Mouse (Mus musculus) G1E (cell line): ENCODE results near the gene Aak1. TPM values are rescaled to one million over a fixed set of nuclear protein-coding genes. Genes with fewer than 3 reads are reported as not detected.

Source experiments
- ATAC-seq: 2 replicates; pipeline ENCODE4 v1.8.0; 2016; ENCODE audit warnings: mild to moderate bottlenecking; ENCODE audit not compliant: insufficient number of reproducible peaks, poor library complexity, low FRiP score, severe bottlenecking; ENCODE audit errors: extremely low read depth
- DNase-seq: peaks from one replicate; pipeline ENCODE4 v3.0.0; 2012; ENCODE audit warnings: low spot score
- H3K27me3 ChIP-seq: 2 replicates; pipeline ENCODE4 v1.6.1; 2012; ENCODE audit warnings: mild to moderate bottlenecking, low read length, inconsistent platforms; ENCODE audit not compliant: insufficient read depth
- H3K36me3 ChIP-seq: replicated peaks from 2 replicates; pipeline ENCODE3; 2012; ENCODE audit warnings: mild to moderate bottlenecking, inconsistent platforms
- H3K4me1 ChIP-seq: 2 replicates; pipeline ENCODE4 v1.6.1; 2012; ENCODE audit warnings: low read depth, low read length, inconsistent platforms, mixed read lengths; ENCODE audit not compliant: insufficient read depth
- H3K4me3 ChIP-seq: 2 replicates; pipeline ENCODE4 v1.5.1; 2012; ENCODE audit warnings: low read depth, mild to moderate bottlenecking, inconsistent platforms, low read length, moderate library complexity, mixed read lengths
- H3K9me3 ChIP-seq: replicated peaks from 2 replicates; pipeline ENCODE4 v1.6.1; 2012; ENCODE audit warnings: inconsistent platforms
- CTCF ChIP-seq: IDR thresholded peaks from 2 replicates; pipeline ENCODE4 v1.5.1; 2012; ENCODE audit warnings: low read depth, low read length, inconsistent platforms, mixed read lengths
- GATA1 ChIP-seq: IDR thresholded peaks from 2 replicates; pipeline ENCODE4 v1.6.1; 2012; ENCODE audit warnings: borderline replicate concordance, low read length, inconsistent platforms, mixed read lengths
- GATA2 ChIP-seq: IDR thresholded peaks from 2 replicates; pipeline ENCODE4 v1.6.1; 2012; ENCODE audit warnings: low read depth, low read length, inconsistent platforms, borderline replicate concordance
- POLR2AphosphoS5 ChIP-seq: IDR thresholded peaks from 2 replicates; pipeline ENCODE4 v1.6.1; 2012; ENCODE audit warnings: low read depth, low read length, inconsistent platforms; ENCODE audit not compliant: insufficient replicate concordance
- TAL1 ChIP-seq: conservative IDR thresholded peaks from 2 replicates; pipeline ENCODE4 v1.6.1; 2012; ENCODE audit warnings: low read depth, low read length, inconsistent platforms, mixed read lengths
- polyA plus RNA-seq: library from polyadenylated mRNA; stranded (reverse); fragments of >175 nt; gene quantifications from 2 replicates; pipeline ENCODE4 v1.2.3, GENCODE M21; 2012
- total RNA-seq, 2 experiments: library from RNA; stranded (forward) in 1 of 2; stranded (reverse) in 1 of 2; fragments of 200-1000 nt in 1 of 2; fragments of >200 nt in 1 of 2; fragmentation: Nextera tagmentation in 1 of 2; gene quantifications; 2 replicates each; pipeline ENCODE4 v1.2.3; 2014 to 2017

The Aak1 gene
- total and polyA plus RNA-seq, 3 experiments, result 14.6 to 181 (median 41.0) TPM

DNA sequence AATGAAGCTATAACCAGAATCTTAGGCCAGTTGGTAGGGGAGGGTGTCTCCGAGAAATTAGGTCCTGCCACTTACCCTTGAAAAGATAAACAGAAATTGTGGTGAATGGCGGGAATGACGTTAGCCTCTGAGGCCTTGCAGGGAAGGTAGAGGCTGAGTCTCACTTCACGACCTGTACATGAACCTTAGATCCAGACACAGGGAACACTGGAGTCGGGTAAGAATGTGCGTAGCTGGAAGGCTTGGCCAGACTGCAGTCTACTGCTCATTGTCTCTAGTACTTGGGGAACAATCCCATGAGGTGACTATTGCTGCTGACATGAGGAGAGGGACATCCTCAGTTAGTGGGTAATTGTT, 129.6 kb downstream of the Aak1 start:
- H3K27me3 ChIP-seq, result no peaks in the 10 kb centered on the region
- DNase-seq, result no peak

DNA sequence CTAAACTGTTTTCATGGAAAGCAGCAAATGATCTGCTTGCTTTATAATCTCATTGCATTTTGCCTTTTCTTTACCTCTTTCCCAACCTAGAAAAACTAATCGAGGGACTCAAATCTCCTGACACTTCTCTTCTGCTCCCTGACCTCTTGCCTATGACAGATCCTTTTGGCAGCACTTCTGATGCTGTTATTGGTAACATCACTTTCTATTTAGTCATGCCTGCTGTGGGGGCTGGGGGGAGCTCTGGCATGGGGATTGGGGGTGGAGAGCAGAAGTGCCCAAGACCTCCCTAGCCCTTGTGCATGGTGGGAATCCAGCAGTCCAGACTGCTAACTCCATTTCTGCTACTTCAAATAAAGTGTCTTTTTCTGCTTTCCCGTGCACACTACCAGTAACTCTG, 131.9 kb downstream of the Aak1 start:
- TF ChIP-seq GATA2 (no peak), GATA1 (no peak)
- H3K36me3 ChIP-seq, result peaks cover 78% of the 10 kb centered on the region
- no peak for ATAC-seq

More for the DNA sequence above, 129.6 kb downstream of the Aak1 start:
- Histone ChIP-seq H3K36me3 (peaks cover 73% of the 10 kb centered on the region), H3K9me3 (no peaks in the 10 kb centered on the region), H3K4me1 (peaks cover 5% of the 10 kb centered on the region), H3K4me3 (no peak overlapping the region)
- TF ChIP-seq GATA2 (no peak), POLR2AphosphoS5 (no peak), CTCF (no peak), GATA1 (no peak), TAL1 (no peak)
- no peak for ATAC-seq

DNA sequence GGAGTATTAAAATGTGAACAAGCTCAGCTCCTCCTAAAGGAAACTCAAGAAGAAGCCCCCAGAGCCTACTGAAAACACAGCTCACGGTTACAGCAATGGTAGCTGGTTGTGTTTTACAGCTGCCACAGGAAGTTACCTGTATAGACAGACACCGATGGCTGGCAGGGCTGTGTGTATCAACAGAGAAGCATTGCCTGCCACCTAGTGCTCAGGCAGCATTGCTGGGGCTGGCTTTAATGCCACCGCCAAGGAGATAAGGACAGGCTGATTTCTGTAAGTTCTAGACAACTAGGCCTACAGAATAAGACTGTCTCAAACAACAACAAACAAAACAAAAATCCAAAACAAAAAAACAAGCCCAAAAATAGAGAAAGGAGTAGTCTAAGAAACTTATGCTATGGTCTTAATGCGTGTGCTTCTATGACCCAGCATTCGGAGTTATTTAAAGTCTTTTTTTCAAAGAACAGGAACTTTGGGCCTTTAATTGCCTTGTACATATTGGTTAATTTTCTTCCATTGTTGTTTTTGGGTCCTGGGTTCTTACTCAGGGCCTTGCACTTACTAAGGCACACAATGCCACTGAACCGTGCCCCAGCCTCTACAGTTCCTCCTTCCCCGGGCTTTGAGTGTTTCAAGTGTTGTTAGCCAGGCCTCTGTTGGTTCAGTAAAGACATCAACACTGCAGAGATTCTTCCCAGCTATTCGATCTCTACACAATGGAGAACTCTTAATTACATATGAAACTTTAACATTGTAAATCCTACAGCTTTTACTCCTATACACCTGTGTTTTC, 136.2 kb downstream of the Aak1 start:
- H3K36me3 ChIP-seq, result peaks cover 81% of the 10 kb centered on the region
- no peaks in the 10 kb centered on the region for H3K4me1 ChIP-seq
- no peak overlapping the region for H3K4me3 ChIP-seq
- no peak for ATAC-seq
- no peak for DNase-seq
- no peaks in the 10 kb centered on the region for H3K27me3 ChIP-seq
- no peak for TF ChIP-seq GATA1
- TF ChIP-seq CTCF, result no peak
- no peak for TF ChIP-seq POLR2AphosphoS5
- TF ChIP-seq GATA2, result no peak
- no peak for TF ChIP-seq TAL1
- H3K9me3 ChIP-seq, result no peaks in the 10 kb centered on the region

More for the DNA sequence above, 131.9 kb downstream of the Aak1 start:
- H3K9me3 ChIP-seq, result no peaks in the 10 kb centered on the region
- H3K4me3 ChIP-seq, result no peak overlapping the region
- no peak for DNase-seq
- H3K4me1 ChIP-seq, result peaks cover 5% of the 10 kb centered on the region
- no peaks in the 10 kb centered on the region for H3K27me3 ChIP-seq

GRCm38 (mm10) chr6:86989576-86989975, 140.3 kb downstream of the Aak1 start:
- no peaks in the 10 kb centered on the region for H3K9me3 ChIP-seq
- no peak for ATAC-seq
- H3K27me3 ChIP-seq, result no peaks in the 10 kb centered on the region
- H3K36me3 ChIP-seq, result peaks cover 75% of the 10 kb centered on the region
- TF ChIP-seq GATA1 (no peak), TAL1 (no peak), POLR2AphosphoS5 (no peak), CTCF (no peak), GATA2 (no peak)
- H3K4me3 ChIP-seq, result no peak overlapping the region
- DNase-seq, result no peak
- H3K4me1 ChIP-seq, result no peaks in the 10 kb centered on the region

- Histone ChIP-seq H3K27me3 (no peaks in the 10 kb centered on the region), H3K4me1 (no peaks in the 10 kb centered on the region), H3K36me3 (peaks cover 77% of the 10 kb centered on the region), H3K4me3 (no peak overlapping the region), H3K9me3 (no peaks in the 10 kb centered on the region)
- no peak for DNase-seq
- TF ChIP-seq GATA1 (no peak), GATA2 (no peak), CTCF (no peak), POLR2AphosphoS5 (no peak), TAL1 (no peak)
- no peak for ATAC-seq
Observed at GRCm38 (mm10) chr6:86991041-86991440, 141.7 kb downstream of the Aak1 start.

DNA sequence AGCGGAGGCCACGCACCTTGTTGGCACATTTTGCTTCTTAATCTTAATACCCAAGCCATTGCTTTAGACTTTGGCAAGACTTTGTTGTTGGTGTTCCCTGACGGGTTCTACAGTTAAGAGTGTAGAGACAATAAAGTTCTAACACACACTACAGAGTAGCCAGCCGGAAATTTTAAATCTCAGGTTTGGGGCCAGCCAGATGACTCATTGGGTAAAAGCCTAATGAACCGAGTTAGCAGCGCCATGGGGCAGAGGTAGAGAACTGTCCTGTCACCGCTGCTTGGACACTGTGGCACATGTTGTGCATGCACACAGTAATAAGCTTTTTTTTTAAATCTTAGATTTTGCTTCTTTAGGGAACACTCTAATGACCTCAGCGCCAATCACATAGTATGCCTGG, 143.0 kb downstream of the Aak1 start:
- no peak for TF ChIP-seq POLR2AphosphoS5
- no peak for TF ChIP-seq CTCF
- no peak for TF ChIP-seq GATA1
- no peak for TF ChIP-seq TAL1
- no peak for TF ChIP-seq GATA2
- DNase-seq (no peak), ATAC-seq (no peak)
- Histone ChIP-seq H3K9me3 (no peaks in the 10 kb centered on the region), H3K4me1 (no peaks in the 10 kb centered on the region), H3K36me3 (peaks cover 80% of the 10 kb centered on the region), H3K4me3 (no peak overlapping the region), H3K27me3 (no peaks in the 10 kb centered on the region)
